Mouse (Mus musculus) liver, embryonic 14 days (tissue): ENCODE measurements around the gene Ovgp1. TPM values are rescaled to one million over a fixed set of nuclear protein-coding genes. Genes with fewer than 3 reads are reported as not detected.

Experiments
- polyA plus RNA-seq: library from polyadenylated mRNA; depleted of rRNA; stranded (reverse); fragments of >200 nt; gene quantifications from 2 replicates; pipeline ENCODE4 v1.2.3, GENCODE M21; 2012; rRNA removed

Gene Ovgp1
- polyA plus RNA-seq: 1.3 and 1.6 TPM in 2 replicates

DNA sequence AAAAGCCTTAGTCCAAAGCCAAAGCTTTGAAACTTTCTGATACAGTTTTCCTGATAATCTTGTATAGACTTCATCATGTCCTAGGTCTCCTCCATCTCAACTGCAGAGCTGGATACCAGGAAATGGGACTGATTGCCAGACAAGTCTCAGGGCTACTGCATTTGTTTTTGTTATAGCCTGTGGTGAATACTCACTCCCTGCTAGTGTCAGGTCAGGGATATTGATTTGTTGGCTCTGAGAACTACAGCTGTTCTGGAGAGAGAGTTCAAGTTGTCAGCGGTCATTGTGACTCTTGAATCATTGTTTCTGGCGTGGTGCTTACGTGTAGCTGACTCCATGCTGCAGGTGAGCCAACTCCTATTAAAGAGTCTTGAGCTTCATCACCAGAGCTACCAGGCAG, at the start of gene Ovgp1:
Gene Ovgp1, plus strand, starts transcription at position 301 of the 400 bp plus-strand sequence.

DNA sequence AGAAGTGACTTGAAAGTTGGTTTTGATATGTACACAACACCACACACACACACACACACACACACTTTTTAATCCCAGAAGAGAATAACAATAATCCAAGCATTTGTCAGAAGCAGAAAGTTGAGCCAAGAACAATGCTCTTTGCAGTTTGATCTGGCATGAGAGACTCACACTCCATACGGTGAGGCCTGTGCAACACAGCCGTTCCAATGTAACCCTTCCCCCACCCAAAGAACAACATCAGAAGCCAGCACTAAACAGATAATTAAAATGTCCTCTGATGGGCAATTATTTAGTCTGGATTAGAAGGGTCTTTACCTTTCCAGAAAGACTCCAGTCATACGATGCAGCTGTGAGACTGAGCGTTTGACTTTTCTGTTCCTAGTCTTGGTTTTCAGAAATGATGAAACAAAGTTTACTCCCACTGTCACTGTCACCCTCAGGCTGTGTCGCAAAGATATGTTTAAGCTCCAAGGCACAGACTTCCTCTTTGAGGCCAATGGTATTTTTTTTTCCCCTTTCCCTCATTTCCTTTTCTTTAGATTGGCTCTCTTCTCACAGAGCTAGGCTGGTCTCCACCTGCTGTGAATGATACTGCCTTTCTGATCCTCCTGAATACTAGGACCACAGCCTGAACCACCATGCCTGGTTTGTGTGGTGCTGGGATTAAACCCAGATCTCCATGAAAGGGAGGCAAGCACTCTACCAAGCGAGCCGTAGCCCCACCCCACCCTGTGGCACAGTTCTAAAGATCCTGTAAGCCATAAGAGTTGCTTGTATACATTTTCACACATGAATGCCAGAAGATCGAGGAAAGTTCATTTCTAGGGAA, 41.1 kb upstream of the Ovgp1 start, which contains the start of gene I830077J02Rik:
Gene I830077J02Rik, minus strand, starts transcription at position 425 of the 832 bp plus-strand sequence.

DNA sequence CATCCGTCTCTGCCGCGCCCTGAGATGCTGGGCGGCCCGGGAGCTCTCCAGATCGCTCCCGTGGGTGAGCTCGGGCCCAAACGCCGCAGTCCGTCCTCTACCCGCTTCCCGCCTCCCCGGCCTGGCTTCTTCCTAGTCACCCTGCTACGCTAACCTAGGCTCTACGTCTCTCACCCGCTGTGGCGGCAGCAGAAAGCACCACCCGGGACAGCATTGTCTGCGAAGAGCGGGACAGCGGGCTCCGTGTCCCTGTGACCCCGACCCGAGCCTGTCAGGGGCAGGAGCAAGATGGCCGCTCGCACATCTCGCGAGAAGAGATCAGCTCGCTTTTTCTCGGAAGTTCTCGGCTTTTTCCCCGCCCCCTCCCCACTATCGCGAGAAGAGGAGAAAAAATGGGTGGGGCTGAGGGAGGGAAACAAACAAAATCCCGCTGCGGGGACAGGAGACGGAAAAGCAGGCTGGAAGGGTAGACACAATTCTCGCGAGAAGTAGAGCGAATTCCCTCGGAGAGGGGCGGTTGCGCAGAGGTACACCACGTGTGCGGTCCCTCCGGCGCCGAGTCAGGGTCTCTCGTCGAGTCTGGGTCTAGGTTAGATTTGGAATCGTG, 14.4 kb upstream of the Ovgp1 start, which contains the start of gene Wdr77:
Gene Wdr77, plus strand, starts transcription at position 396 of the 607 bp plus-strand sequence.

DNA sequence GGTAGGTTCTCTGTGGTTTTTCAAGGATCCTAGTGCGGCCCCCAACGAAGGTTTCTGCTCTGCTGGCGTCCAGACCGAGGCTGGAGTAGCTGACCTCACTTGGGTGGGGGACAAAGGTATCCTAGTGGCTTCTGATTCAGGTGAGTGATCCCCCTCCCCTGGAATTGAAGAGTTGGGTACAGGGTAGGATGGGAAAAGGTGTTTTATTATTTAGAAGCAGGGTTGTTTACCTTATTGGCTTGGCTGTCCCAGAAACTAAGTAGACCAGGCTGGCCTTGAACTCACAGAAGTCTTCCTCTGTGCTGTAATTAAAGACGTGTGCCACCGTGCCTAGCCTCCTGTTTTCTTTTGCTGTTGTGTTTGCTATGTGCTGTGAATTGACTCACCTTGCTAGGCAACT, 13.5 kb upstream of the Ovgp1 start, which contains the start of gene Atp5f1:
Gene Atp5f1, minus strand, starts transcription at position 101 of the 400 bp plus-strand sequence.

DNA sequence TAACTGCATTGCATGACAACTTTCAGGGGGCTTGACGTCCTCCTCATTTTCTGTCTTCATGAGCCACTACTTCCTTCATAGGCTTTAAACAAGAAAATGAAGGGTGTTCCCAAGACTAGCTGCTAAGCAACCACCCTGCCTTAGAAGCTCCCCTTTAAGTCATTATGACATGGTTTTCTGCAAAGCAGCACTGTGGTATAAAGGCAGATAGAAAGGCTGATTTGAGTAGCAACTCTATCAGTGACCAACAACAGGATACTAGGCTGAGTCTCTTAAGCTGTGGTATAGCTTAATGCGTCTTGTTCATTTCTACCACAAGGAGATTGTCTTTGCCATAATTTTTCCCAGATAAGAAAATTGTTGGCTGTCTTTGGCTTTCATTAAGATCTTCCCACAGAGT, 41.0 kb downstream of the Ovgp1 start, which contains the start of gene Pifo:
Gene Pifo, minus strand, starts transcription at position 101 of the 400 bp plus-strand sequence.

DNA sequence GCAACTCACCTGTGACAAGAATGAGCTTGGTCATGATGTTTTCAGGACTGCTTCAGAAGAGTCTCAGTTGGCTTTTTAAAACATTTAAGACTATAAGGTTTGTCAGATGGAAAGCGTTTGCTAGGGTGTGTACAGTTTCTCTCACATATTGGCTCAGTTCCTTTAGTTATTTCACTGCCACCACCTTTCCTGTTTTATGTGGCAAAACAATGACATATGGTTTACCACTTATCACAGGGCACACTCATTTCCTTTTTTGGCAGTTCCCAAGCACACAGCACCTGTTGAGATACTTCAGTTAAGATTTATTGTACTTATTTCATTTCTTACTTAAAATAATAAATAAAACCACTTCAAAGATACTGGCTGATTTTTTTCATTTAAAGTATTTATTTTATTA, 59.3 kb downstream of the Ovgp1 start, which contains the start of gene Chil5:
Gene Chil5, minus strand, starts transcription at position 34 of the 400 bp plus-strand sequence.

Other genes with a start within 250 kb of the Ovgp1 start
- 40.3 and 46.9 TPM in 2 replicates for gene Rap1a, start 172.4 kb upstream of the Ovgp1 start, polyA plus RNA-seq
- gene Adora3, start 102.9 kb upstream of the Ovgp1 start, polyA plus RNA-seq: 0.28 and 0.45 TPM in 2 replicates
- 0.10 and 0.14 TPM in 2 replicates for gene Tmigd3, start 102.8 kb upstream of the Ovgp1 start, polyA plus RNA-seq
- 4.0 and 4.3 TPM in 2 replicates for gene I830077J02Rik, start 41.0 kb upstream of the Ovgp1 start, polyA plus RNA-seq
- 14.9 and 24.6 TPM in 2 replicates for gene Wdr77, start 14.3 kb upstream of the Ovgp1 start, polyA plus RNA-seq
- 203 and 219 TPM in 2 replicates for gene Atp5f1, start 13.6 kb upstream of the Ovgp1 start, polyA plus RNA-seq
- not detected in 2 replicates for gene Pifo, start 40.9 kb downstream of the Ovgp1 start, polyA plus RNA-seq
- 0.06 TPM in 1 of 2 replicates, not detected in the other for gene Chil5, start 59.1 kb downstream of the Ovgp1 start, polyA plus RNA-seq
- gene Chia1, start 139.5 kb downstream of the Ovgp1 start, polyA plus RNA-seq: not detected in 2 replicates
- gene Chil3, start 193.9 kb downstream of the Ovgp1 start, polyA plus RNA-seq: 0.21 and 0.43 TPM in 2 replicates
- not detected in 2 replicates for gene Chil4, start 245.8 kb downstream of the Ovgp1 start, polyA plus RNA-seq